Mouse (Mus musculus): Measurements from ENCODE around the gene C2cd2. TPM values are rescaled to one million over a fixed set of nuclear protein-coding genes. Genes with fewer than 3 reads are reported as not detected.
"Not testable (repeated sequence)": the region's sequence is repeated elsewhere in the genome, so short reads cannot be mapped to it uniquely, and the experiment has no call there.

C2cd2 gene
- polyA plus RNA-seq (2012; rRNA removed) (12.0 and 14.2 TPM in 2 replicates), polyA plus RNA-seq (2014; fragmentation: Nextera tagmentation; extraction: Ambion mirVana) (21.7 and 22.2 TPM in 2 replicates)

GRCm38 (mm10) chr16:97962151-97962948 is at the start of gene C2cd2, which contains the start of gene Zbtb21:
TSS of gene C2cd2 (minus strand) at chr16:97962598.
TSS of gene Zbtb21 (minus strand) at chr16:97962622.
- Histone ChIP-seq H3K4me3 (replicated peaks; ENCODE audit: low read length) (peak within 1 kb of the TSS; percentile 85), H3K4me1 (ENCODE audit: control insufficient read depth, insufficient read depth, low read length) (peaks cover 3% of the 10 kb centered on the region; the same call in 1 of the 2 replicates), H3K27ac (replicated peaks; ENCODE audit: low read depth, low read length) (peak within 1 kb of the TSS; percentile 99), H3K9me3 (ENCODE audit: control insufficient read depth, low read length) (no peaks in the 10 kb centered on the region), H3K36me3 (ENCODE audit: control insufficient read depth, insufficient read depth, low read length) (no peaks in the 10 kb centered on the region), H3K27me3 (ENCODE audit: control insufficient read depth, insufficient read depth, low read length) (no peaks in the 10 kb centered on the region), H3K4me2 (replicated peaks; ENCODE audit: low read depth, low read length, severe bottlenecking) (peak within 1 kb of the TSS; percentile 70), H3K9ac (ENCODE audit: low read depth, low read length, severe bottlenecking) (peak within 1 kb of the TSS; percentile 88)
- WGBS: under 1% methylated on average over 69 of the region's 78 CpGs
- ATAC-seq (ENCODE audit: low FRiP score, low read depth) (peak; percentile 98), DNase-seq (ENCODE audit: low spot score) (peak; percentile 96)
- peak; percentile 94; the same call in 1 of the 2 replicates for TF ChIP-seq POLR2A (IDR thresholded peaks at IDR 0.05; ENCODE audit: borderline replicate concordance, extremely low read depth, insufficient read depth, insufficient read length)

GRCm38 (mm10) chr16:97997383-97997731 is 35.0 kb upstream of the C2cd2 start:
- DNase-seq (ENCODE audit: low spot score); H3K27me3 ChIP-seq (ENCODE audit: control insufficient read depth, insufficient read depth, low read length); H3K36me3 ChIP-seq (ENCODE audit: control insufficient read depth, insufficient read depth, low read length); H3K4me1 ChIP-seq (ENCODE audit: control insufficient read depth, insufficient read depth, low read length): not testable (repeated sequence)
- H3K4me2 ChIP-seq (replicated peaks; ENCODE audit: low read depth, low read length, severe bottlenecking): peak overlapping the region; percentile 40
- 0% methylated on average over 8 of the region's 8 CpGs for WGBS
- 0 out of 2 replicates have a peak overlapping the region, but pooled peaks have one; percentile 67 for H3K27ac ChIP-seq (replicated peaks; ENCODE audit: low read depth, low read length)
- peak overlapping the region; percentile 49 for H3K4me3 ChIP-seq (replicated peaks; ENCODE audit: low read length)
- peaks cover 16% of the 10 kb centered on the region for H3K9me3 ChIP-seq (ENCODE audit: control insufficient read depth, low read length)
- peak; percentile 77 for ATAC-seq (ENCODE audit: low FRiP score, low read depth)
- peak overlapping the region; percentile 47 for H3K9ac ChIP-seq (ENCODE audit: low read depth, low read length, severe bottlenecking)

DNA sequence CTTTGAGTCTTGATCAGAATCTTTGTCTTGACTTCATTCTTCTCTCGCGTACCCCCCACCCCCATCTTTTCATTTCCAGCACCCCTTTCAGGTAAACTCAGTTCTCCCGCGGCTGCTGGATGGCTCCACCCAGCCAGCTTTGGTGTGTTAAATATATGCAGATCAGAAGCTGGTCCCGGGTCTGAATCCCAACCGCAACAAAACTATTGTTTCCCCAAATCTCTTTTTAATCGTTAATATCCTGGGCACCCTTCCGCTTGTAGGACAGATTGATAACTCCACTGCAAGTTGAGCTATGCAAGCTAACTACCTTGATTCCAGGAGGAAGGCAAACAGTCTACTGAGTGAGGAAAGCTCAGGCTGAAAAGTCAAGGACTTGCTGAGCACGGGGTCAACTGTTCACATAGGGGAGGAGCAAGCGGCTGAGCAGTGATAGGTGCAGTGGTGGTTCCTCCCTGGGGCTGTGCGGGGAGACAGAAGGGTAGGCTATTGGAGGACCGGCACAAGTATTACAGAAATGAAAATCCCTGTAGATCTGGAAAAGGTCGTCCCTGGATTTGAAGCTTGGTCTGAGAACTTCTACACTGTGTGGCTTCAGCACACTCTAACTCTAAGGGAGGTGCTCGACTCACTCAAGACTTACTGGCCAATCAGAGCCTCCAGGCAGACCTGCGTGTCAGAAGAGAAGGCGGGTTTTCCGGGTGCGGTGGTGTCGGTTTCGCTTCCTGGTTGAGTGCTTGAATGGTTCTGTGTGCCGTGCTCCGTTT is 34.4 kb upstream of the C2cd2 start, which contains the start of gene B230307C23Rik:
B230307C23Rik (plus strand) TSS at position 700 of the 767 bp plus-strand sequence.
- WGBS: 3% methylated on average over 22 of the region's 22 CpGs

DNA sequence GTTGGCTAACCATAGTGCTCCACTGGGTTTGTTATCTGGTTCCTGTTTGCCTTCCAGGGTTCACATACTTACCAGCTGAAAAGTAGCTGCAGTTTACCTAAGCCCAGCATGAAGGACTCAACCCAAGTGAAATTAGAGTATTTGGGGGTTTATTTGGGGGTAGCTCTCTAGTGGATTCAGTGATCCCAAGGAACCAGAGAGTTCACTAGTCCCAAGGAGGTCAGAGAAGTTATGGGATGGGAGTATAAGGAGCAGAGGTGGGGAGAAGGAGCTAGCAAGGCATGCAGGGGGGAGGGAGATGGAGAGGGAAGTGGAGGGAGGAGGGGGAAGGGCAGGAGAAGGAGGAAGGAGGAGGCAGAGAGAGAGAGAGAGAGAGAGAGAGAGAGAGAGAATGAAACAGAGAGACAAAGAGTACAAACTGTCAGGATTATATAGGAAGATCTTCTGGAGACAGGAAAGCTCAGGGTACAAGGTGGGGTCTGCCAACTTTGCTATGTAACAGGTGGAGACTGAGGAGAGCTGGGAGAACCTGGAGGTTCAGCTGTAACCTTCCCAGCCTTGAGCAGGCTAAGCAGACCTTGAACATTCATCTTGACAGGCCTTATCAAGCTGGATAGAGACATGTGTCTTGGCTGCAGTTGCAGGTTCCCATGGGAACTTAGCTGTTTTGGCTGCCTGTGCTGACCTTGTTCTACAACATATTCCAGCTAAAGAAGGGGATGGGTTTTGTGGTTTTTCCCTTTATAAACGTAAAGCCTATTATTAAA is 33.6 kb upstream of the C2cd2 start:
- Histone ChIP-seq H3K4me1 (ENCODE audit: control insufficient read depth, insufficient read depth, low read length) (no peaks in the 10 kb centered on the region), H3K27ac (replicated peaks; ENCODE audit: low read depth, low read length) (no peak overlapping the region), H3K27me3 (ENCODE audit: control insufficient read depth, insufficient read depth, low read length) (no peaks in the 10 kb centered on the region), H3K36me3 (ENCODE audit: control insufficient read depth, insufficient read depth, low read length) (no peaks in the 10 kb centered on the region), H3K4me2 (replicated peaks; ENCODE audit: low read depth, low read length, severe bottlenecking) (peak overlapping the region; percentile 40), H3K9me3 (ENCODE audit: control insufficient read depth, low read length) (peaks cover 8% of the 10 kb centered on the region; the same call in 1 of the 2 replicates), H3K9ac (ENCODE audit: low read depth, low read length, severe bottlenecking) (0 out of 2 replicates have a peak overlapping the region, but pooled peaks have one; percentile 47), H3K4me3 (replicated peaks; ENCODE audit: low read length) (peak overlapping the region; percentile 49)
- WGBS: 43% methylated on average over 1 of the region's 1 CpGs
- no peak for TF ChIP-seq POLR2A (IDR thresholded peaks at IDR 0.05; ENCODE audit: borderline replicate concordance, extremely low read depth, insufficient read depth, insufficient read length)
- ATAC-seq (ENCODE audit: low FRiP score, low read depth) (no peak), DNase-seq (ENCODE audit: low spot score) (no peak)

More for the DNA sequence above, 34.4 kb upstream of the C2cd2 start, which contains the start of gene B230307C23Rik:
- H3K9ac ChIP-seq (ENCODE audit: low read depth, low read length, severe bottlenecking): peak within 1 kb of the TSS; percentile 47
- ATAC-seq (ENCODE audit: low FRiP score, low read depth) (peak; percentile 99), DNase-seq (ENCODE audit: low spot score) (peak; percentile 87)
- no peaks in the 10 kb centered on the region for H3K4me1 ChIP-seq (ENCODE audit: control insufficient read depth, insufficient read depth, low read length)
- no peak for TF ChIP-seq POLR2A (IDR thresholded peaks at IDR 0.05; ENCODE audit: borderline replicate concordance, extremely low read depth, insufficient read depth, insufficient read length)
- H3K9me3 ChIP-seq (ENCODE audit: control insufficient read depth, low read length): peaks cover 11% of the 10 kb centered on the region; the same call in 1 of the 2 replicates
- H3K36me3 ChIP-seq (ENCODE audit: control insufficient read depth, insufficient read depth, low read length): no peaks in the 10 kb centered on the region
- H3K27ac ChIP-seq (replicated peaks; ENCODE audit: low read depth, low read length): peak within 1 kb of the TSS; percentile 67
- H3K27me3 ChIP-seq (ENCODE audit: control insufficient read depth, insufficient read depth, low read length): no peaks in the 10 kb centered on the region
- peak within 1 kb of the TSS; percentile 40 for H3K4me2 ChIP-seq (replicated peaks; ENCODE audit: low read depth, low read length, severe bottlenecking)
- peak within 1 kb of the TSS; percentile 49 for H3K4me3 ChIP-seq (replicated peaks; ENCODE audit: low read length)

- H3K9ac ChIP-seq (ENCODE audit: low read depth, low read length, severe bottlenecking); H3K36me3 ChIP-seq (ENCODE audit: control insufficient read depth, insufficient read depth, low read length); H3K27ac ChIP-seq (replicated peaks; ENCODE audit: low read depth, low read length); H3K4me1 ChIP-seq (ENCODE audit: control insufficient read depth, insufficient read depth, low read length); H3K27me3 ChIP-seq (ENCODE audit: control insufficient read depth, insufficient read depth, low read length); DNase-seq (ENCODE audit: low spot score); H3K4me3 ChIP-seq (replicated peaks; ENCODE audit: low read length); H3K9me3 ChIP-seq (ENCODE audit: control insufficient read depth, low read length); H3K4me2 ChIP-seq (replicated peaks; ENCODE audit: low read depth, low read length, severe bottlenecking); ATAC-seq (ENCODE audit: low FRiP score, low read depth): not testable (repeated sequence)
- WGBS: 84% methylated on average over 3 of the region's 3 CpGs
Measured at GRCm38 (mm10) chr16:97992477-97992876, 30.1 kb upstream of the C2cd2 start.

Measured in limb, embryonic 14.5 days (tissue).